Mouse (Mus musculus): ENCODE measurements around the gene Platr17. TPM values are rescaled to one million over a fixed set of nuclear protein-coding genes. Genes with fewer than 3 reads are reported as not detected.

The Platr17 gene
- not detected for polyA plus RNA-seq (2015; fragmentation: Illumina TruSeq; extraction: RNeasy Lipid Tissue Mini Kit (QIAGEN cat#74804); ENCODE audit: insufficient read depth, low read depth, low replicate concordance)

GRCm38 (mm10) chr17:33904835-33905234, at the start of gene Platr17:
TSS of gene Platr17 (plus strand) at chr17:33905135.

GRCm38 (mm10) chr17:33873537-33873936, 31.4 kb upstream of the Platr17 start, which contains the start of gene Gm7029:
TSS of gene Gm7029 (plus strand) at chr17:33873837.

DNA sequence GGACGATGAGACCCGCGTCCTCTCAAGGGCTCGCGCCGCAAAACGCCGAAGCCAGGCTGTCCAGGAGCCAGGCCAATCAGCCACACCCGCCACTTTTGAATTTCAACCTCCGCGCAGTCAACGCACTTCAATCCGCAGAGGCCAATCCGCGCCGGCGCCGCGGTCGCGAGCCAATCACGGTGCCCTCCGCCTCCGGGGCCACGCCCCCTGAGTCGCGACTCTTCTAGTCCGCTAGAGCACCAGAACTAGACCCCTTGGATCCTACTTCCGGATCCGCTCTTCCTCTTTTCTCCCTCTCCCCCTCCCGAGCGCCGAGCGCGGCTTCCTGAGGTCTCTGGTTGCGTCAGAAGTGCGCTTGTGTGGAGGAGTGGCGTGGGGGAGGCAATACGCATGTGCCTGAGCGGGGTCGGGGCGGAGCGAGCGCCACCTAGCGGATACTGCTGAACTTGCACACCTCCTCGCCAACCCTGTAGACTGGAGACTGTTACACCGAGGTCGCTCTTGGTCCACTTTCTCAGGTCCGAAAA, 14.3 kb upstream of the Platr17 start, which contains the start of gene Kifc1:
TSS of gene Kifc1 (minus strand) at position 129 of the 527 bp plus-strand sequence.

GRCm38 (mm10) chr17:33909077-33909868, 4.3 kb downstream of the Platr17 start, which contains the start of gene Daxx:
TSS of gene Daxx (plus strand) at chr17:33909414.

DNA sequence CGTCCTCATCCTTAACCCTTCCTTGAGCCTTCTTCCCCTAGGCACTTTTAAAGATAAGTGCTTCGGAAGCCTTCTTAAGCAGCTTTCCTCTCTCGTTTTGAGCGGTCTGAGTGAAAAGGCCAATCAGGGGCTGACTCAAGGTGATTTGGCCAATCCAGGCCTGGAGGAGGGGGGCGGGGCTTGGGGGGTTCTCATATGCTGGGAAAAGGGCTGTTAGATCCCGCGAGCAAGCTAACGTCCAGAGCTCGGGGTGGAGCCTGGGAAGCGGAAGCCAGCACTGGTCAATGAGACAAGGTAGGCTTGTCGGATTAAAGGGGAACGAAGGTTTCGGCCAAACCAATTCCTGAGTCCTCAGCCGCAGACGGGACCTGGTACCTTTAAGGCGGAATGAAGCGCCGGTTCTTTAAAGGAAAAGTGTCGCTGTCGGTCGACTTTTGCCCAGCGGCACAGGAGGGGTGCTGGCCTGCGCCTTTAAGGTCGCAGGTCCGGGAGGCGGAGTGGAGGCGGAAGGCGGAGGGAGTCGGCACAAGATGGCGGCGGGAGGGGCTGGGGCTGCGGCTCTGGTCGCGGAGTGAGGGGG, 10.8 kb downstream of the Platr17 start, which contains the start of the genes Tapbp and Zbtb22:
TSS of gene Tapbp (plus strand) at position 229 of the 580 bp plus-strand sequence.
TSS of gene Zbtb22 (plus strand) at position 234 of the 580 bp plus-strand sequence.

DNA sequence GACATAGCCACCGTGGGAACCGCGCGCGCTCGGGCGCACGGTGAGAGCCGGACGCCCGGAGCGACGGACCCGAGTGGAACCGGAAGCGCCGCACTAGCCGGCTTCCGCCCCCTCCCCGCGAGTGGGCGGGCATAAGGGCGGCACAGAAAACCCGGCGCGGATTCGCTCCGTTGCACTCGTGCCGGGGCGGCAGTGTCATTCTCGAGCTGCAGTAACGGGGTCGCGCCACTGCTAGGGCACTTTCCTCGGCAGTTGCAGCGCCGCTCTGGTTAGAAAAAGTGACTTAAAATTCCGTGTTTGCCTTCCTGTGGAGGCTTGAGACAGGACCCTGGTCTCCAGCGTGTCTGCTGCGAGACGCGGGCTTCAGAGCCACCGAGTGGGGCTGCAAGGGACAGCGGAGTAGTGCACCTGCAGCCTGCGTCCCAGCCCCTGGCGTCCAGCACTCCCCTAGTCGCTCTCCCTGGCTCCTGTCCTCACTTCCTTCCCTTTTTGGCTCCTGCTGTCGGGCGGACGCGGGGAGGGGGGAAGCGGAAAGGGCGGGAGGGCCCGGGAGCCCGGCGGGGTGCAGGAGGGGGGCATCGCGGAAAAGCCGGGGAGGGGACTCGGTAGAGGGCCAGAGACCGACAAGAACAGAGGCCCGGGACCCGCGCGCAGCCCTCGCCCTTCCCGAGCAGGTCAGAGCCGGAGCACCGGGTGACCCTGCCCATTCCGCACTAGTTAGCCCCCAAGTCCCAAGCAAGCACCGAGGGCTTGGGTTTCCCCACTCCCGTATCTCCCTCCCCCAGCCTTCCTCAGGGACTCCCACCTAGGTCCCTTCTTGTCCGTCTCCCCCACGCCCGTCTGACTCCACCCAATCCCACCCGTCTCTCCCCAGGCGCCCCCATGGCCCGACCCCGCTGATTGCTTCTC, 24.7 kb downstream of the Platr17 start, which contains the start of gene Rgl2:
TSS of gene Rgl2 (plus strand) at position 173 of the 909 bp plus-strand sequence.

DNA sequence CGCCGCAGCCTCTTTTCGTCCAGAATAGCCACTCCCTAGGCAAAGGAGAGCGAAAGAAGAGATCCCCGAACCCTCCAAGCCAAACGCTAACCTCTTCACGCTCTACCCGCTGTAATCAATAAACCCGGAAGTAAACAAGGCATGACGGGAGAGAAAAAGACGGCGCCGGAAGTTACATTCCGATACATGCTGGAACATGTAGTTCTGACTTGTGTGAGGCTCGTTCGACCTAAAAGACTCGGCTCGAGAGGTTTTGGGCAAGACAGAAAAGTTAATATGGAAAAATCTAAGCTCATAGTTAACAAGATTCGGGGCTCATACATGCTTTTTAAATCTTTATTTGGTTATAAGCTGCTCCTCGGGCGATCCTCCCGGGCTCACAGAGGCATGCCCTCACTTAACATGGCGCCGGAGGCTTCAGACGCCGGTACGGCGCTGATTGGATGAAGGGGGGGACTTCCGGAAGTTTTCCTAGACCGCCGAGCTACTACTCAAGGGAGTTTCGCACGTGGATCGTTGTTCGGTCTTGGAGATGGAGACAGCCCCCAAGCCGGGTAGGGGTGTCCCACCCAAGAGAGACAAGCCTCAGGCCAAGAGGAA, 35.4 kb downstream of the Platr17 start, which contains the start of the genes Pfdn6 and Wdr46:
TSS of gene Pfdn6 (minus strand) at position 138 of the 600 bp plus-strand sequence.
TSS of gene Wdr46 (plus strand) at position 455 of the 600 bp plus-strand sequence.

DNA sequence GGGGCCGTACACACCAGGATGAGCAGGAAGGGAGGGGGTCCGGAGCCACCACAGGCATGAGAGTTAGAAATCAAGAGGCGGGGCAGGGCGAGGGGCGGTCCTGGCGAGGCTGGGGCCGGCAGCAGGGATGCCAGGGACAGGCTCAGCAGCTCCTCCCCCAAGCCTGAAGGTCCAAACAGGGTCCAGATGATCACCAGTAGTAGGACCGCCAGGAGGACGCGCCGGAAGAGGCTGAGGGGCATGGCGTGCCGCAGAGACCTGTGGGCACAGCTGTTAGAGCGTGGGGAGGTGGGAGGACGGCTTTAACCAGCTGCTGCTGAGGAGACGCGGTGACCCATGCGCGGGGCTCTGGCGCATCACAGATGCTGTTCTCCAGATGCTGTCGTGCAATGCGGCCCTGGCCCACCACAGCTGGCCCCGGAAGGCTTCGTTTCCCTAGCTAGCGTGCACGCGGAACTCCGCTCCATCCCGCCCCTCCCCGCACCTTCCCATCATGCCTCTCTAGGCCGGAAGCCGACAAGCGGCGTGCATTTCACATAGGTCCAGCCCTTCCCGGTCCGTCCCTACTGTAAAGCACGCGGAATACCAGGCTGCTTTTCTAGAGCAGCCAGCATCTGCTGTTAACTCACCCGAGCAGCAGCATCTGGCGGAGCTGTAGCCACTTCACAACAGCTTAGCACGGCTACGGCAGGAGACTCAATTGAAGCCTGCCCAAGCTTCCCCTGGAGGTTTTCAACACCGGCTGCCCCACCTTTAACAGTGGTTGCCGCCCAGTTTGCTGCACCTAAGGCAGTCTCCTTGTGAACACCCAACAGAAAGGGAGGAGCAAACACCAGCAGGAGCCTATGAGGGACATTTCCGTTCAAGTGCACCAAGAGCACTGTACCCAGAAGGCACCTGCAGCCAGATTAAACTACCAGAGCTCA, 46.3 kb downstream of the Platr17 start, which contains the start of gene B3galt4:
TSS of gene B3galt4 (minus strand) at position 468 of the 926 bp plus-strand sequence.

DNA sequence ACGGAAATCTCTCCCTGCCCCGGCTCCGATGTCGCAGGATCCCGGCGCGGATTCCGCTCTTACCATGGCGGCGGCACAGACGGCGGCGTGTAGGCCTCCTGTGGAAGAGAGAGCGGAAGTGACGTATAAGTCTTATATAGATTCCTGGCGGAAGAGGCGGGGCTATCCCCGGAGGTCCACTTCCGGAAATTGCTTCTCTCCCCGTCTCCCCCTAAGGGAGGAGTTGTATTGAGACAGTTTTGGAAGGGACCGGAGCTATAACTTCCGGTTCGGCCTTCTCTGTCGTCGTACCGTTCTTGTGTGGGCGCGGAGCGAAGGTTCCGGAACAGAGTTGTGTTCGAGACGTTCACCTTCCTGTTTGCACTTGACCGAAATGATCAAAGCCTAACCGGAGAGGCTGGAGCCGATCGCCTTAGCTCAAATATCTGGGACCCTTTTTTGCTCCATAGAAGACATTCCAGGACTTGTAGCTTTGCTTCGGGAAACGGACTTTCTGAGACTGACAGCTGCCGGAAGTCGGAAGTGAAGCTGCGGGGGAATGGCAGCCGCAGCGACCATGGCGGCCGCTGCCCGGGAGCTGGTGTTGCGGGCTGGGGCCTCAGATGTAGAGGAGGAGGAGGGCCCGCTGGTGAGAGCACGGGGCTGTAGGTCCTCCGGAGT, 50.8 kb downstream of the Platr17 start, which contains the start of the genes Vps52 and Rps18:
TSS of gene Vps52 (plus strand) at position 258 of the 660 bp plus-strand sequence.
TSS of gene Rps18 (minus strand) at position 447 of the 660 bp plus-strand sequence.

Other genes starting within 250 kb of the Platr17 start
- gene Hnrnpm, start 218.3 kb upstream of the Platr17 start, polyA plus RNA-seq (2015; fragmentation: Illumina TruSeq; extraction: RNeasy Lipid Tissue Mini Kit (QIAGEN cat#74804); ENCODE audit: insufficient read depth, low read depth, low replicate concordance), result 32.3 TPM
- gene March2, start 186.5 kb upstream of the Platr17 start, polyA plus RNA-seq (2015; fragmentation: Illumina TruSeq; extraction: RNeasy Lipid Tissue Mini Kit (QIAGEN cat#74804); ENCODE audit: insufficient read depth, low read depth, low replicate concordance), result 16.5 TPM
- 23.5 TPM for gene Rab11b, start 144.6 kb upstream of the Platr17 start, polyA plus RNA-seq (2015; fragmentation: Illumina TruSeq; extraction: RNeasy Lipid Tissue Mini Kit (QIAGEN cat#74804); ENCODE audit: insufficient read depth, low read depth, low replicate concordance)
- 6.9 TPM for gene Angptl4, start 123.3 kb upstream of the Platr17 start, polyA plus RNA-seq (2015; fragmentation: Illumina TruSeq; extraction: RNeasy Lipid Tissue Mini Kit (QIAGEN cat#74804); ENCODE audit: insufficient read depth, low read depth, low replicate concordance)
- 38.1 TPM for gene Kank3, start 94.6 kb upstream of the Platr17 start, polyA plus RNA-seq (2015; fragmentation: Illumina TruSeq; extraction: RNeasy Lipid Tissue Mini Kit (QIAGEN cat#74804); ENCODE audit: insufficient read depth, low read depth, low replicate concordance)
- 1,005 TPM for gene Rps28, start 80.6 kb upstream of the Platr17 start, polyA plus RNA-seq (2015; fragmentation: Illumina TruSeq; extraction: RNeasy Lipid Tissue Mini Kit (QIAGEN cat#74804); ENCODE audit: insufficient read depth, low read depth, low replicate concordance)
- 92.9 TPM for gene Ndufa7, start 80.6 kb upstream of the Platr17 start, polyA plus RNA-seq (2015; fragmentation: Illumina TruSeq; extraction: RNeasy Lipid Tissue Mini Kit (QIAGEN cat#74804); ENCODE audit: insufficient read depth, low read depth, low replicate concordance)
- 11.7 TPM for gene Cd320, start 62.0 kb upstream of the Platr17 start, polyA plus RNA-seq (2015; fragmentation: Illumina TruSeq; extraction: RNeasy Lipid Tissue Mini Kit (QIAGEN cat#74804); ENCODE audit: insufficient read depth, low read depth, low replicate concordance)
- gene Gm7029, start 31.3 kb upstream of the Platr17 start, polyA plus RNA-seq (2015; fragmentation: Illumina TruSeq; extraction: RNeasy Lipid Tissue Mini Kit (QIAGEN cat#74804); ENCODE audit: insufficient read depth, low read depth, low replicate concordance), result not detected
- gene Kifc1, start 14.5 kb upstream of the Platr17 start, polyA plus RNA-seq (2015; fragmentation: Illumina TruSeq; extraction: RNeasy Lipid Tissue Mini Kit (QIAGEN cat#74804); ENCODE audit: insufficient read depth, low read depth, low replicate concordance), result 0.59 TPM
- gene Daxx, start 4.3 kb downstream of the Platr17 start, polyA plus RNA-seq (2015; fragmentation: Illumina TruSeq; extraction: RNeasy Lipid Tissue Mini Kit (QIAGEN cat#74804); ENCODE audit: insufficient read depth, low read depth, low replicate concordance), result 9.3 TPM
- 40.4 TPM for gene Tapbp, start 10.8 kb downstream of the Platr17 start, polyA plus RNA-seq (2015; fragmentation: Illumina TruSeq; extraction: RNeasy Lipid Tissue Mini Kit (QIAGEN cat#74804); ENCODE audit: insufficient read depth, low read depth, low replicate concordance)
- gene Zbtb22, start 10.8 kb downstream of the Platr17 start, polyA plus RNA-seq (2015; fragmentation: Illumina TruSeq; extraction: RNeasy Lipid Tissue Mini Kit (QIAGEN cat#74804); ENCODE audit: insufficient read depth, low read depth, low replicate concordance), result 4.3 TPM
- 33.8 TPM for gene Rgl2, start 24.4 kb downstream of the Platr17 start, polyA plus RNA-seq (2015; fragmentation: Illumina TruSeq; extraction: RNeasy Lipid Tissue Mini Kit (QIAGEN cat#74804); ENCODE audit: insufficient read depth, low read depth, low replicate concordance)
- gene Pfdn6, start 35.2 kb downstream of the Platr17 start, polyA plus RNA-seq (2015; fragmentation: Illumina TruSeq; extraction: RNeasy Lipid Tissue Mini Kit (QIAGEN cat#74804); ENCODE audit: insufficient read depth, low read depth, low replicate concordance), result 33.2 TPM
- gene Wdr46, start 35.5 kb downstream of the Platr17 start, polyA plus RNA-seq (2015; fragmentation: Illumina TruSeq; extraction: RNeasy Lipid Tissue Mini Kit (QIAGEN cat#74804); ENCODE audit: insufficient read depth, low read depth, low replicate concordance), result 3.8 TPM
- gene B3galt4, start 46.4 kb downstream of the Platr17 start, polyA plus RNA-seq (2015; fragmentation: Illumina TruSeq; extraction: RNeasy Lipid Tissue Mini Kit (QIAGEN cat#74804); ENCODE audit: insufficient read depth, low read depth, low replicate concordance), result 2.8 TPM
- gene Vps52, start 50.7 kb downstream of the Platr17 start, polyA plus RNA-seq (2015; fragmentation: Illumina TruSeq; extraction: RNeasy Lipid Tissue Mini Kit (QIAGEN cat#74804); ENCODE audit: insufficient read depth, low read depth, low replicate concordance), result 12.3 TPM
- gene Rps18, start 50.9 kb downstream of the Platr17 start, polyA plus RNA-seq (2015; fragmentation: Illumina TruSeq; extraction: RNeasy Lipid Tissue Mini Kit (QIAGEN cat#74804); ENCODE audit: insufficient read depth, low read depth, low replicate concordance), result 762 TPM
- 424 TPM for gene H2-K1, start 95.2 kb downstream of the Platr17 start, polyA plus RNA-seq (2015; fragmentation: Illumina TruSeq; extraction: RNeasy Lipid Tissue Mini Kit (QIAGEN cat#74804); ENCODE audit: insufficient read depth, low read depth, low replicate concordance)
- gene Ring1, start 119.5 kb downstream of the Platr17 start, polyA plus RNA-seq (2015; fragmentation: Illumina TruSeq; extraction: RNeasy Lipid Tissue Mini Kit (QIAGEN cat#74804); ENCODE audit: insufficient read depth, low read depth, low replicate concordance), result 14.0 TPM
- 55.1 TPM for gene H2-Ke6, start 122.9 kb downstream of the Platr17 start, polyA plus RNA-seq (2015; fragmentation: Illumina TruSeq; extraction: RNeasy Lipid Tissue Mini Kit (QIAGEN cat#74804); ENCODE audit: insufficient read depth, low read depth, low replicate concordance)
- gene Slc39a7, start 126.5 kb downstream of the Platr17 start, polyA plus RNA-seq (2015; fragmentation: Illumina TruSeq; extraction: RNeasy Lipid Tissue Mini Kit (QIAGEN cat#74804); ENCODE audit: insufficient read depth, low read depth, low replicate concordance), result 42.1 TPM
- gene Rxrb, start 126.7 kb downstream of the Platr17 start, polyA plus RNA-seq (2015; fragmentation: Illumina TruSeq; extraction: RNeasy Lipid Tissue Mini Kit (QIAGEN cat#74804); ENCODE audit: insufficient read depth, low read depth, low replicate concordance), result 19.4 TPM
- 1.9 TPM for gene Col11a2, start 134.3 kb downstream of the Platr17 start, polyA plus RNA-seq (2015; fragmentation: Illumina TruSeq; extraction: RNeasy Lipid Tissue Mini Kit (QIAGEN cat#74804); ENCODE audit: insufficient read depth, low read depth, low replicate concordance)
- not detected for gene H2-Oa, start 187.2 kb downstream of the Platr17 start, polyA plus RNA-seq (2015; fragmentation: Illumina TruSeq; extraction: RNeasy Lipid Tissue Mini Kit (QIAGEN cat#74804); ENCODE audit: insufficient read depth, low read depth, low replicate concordance)
- gene H2-DMa, start 214.4 kb downstream of the Platr17 start, polyA plus RNA-seq (2015; fragmentation: Illumina TruSeq; extraction: RNeasy Lipid Tissue Mini Kit (QIAGEN cat#74804); ENCODE audit: insufficient read depth, low read depth, low replicate concordance), result 2.6 TPM
- 51.9 TPM for gene Brd2, start 217.5 kb downstream of the Platr17 start, polyA plus RNA-seq (2015; fragmentation: Illumina TruSeq; extraction: RNeasy Lipid Tissue Mini Kit (QIAGEN cat#74804); ENCODE audit: insufficient read depth, low read depth, low replicate concordance)
- 1.9 TPM for gene H2-DMb2, start 238.2 kb downstream of the Platr17 start, polyA plus RNA-seq (2015; fragmentation: Illumina TruSeq; extraction: RNeasy Lipid Tissue Mini Kit (QIAGEN cat#74804); ENCODE audit: insufficient read depth, low read depth, low replicate concordance)
- gene H2-DMb1, start 247.9 kb downstream of the Platr17 start, polyA plus RNA-seq (2015; fragmentation: Illumina TruSeq; extraction: RNeasy Lipid Tissue Mini Kit (QIAGEN cat#74804); ENCODE audit: insufficient read depth, low read depth, low replicate concordance), result 7.8 TPM

Data from pancreas, adult 10 weeks (tissue).